Mouse (Mus musculus) limb, embryonic 12.5 days (tissue): ENCODE data around the gene Mgrn1. TPM values are rescaled to one million over a fixed set of nuclear protein-coding genes. Genes with fewer than 3 reads are reported as not detected.

Source experiments
- ATAC-seq: fragments of 200-750 bp; cut with Nextera tagmentation; 2 replicates; pipeline ENCODE4 v1.8.0; 2017; ENCODE audit warnings: low read depth, moderate TSS enrichment; ENCODE audit not compliant: insufficient number of reproducible peaks, insufficient read depth, low FRiP score, low TSS enrichment
- H3K27ac ChIP-seq: fragments of 300-500 bp; sonication (generic); 2 replicates; pipeline ENCODE4 v1.5.1; 2016; ENCODE audit warnings: mild to moderate bottlenecking, moderate library complexity
- H3K27me3 ChIP-seq: fragments of 300-500 bp; sonication (generic); 2 replicates; pipeline ENCODE4 v1.6.1; 2016; ENCODE audit warnings: mild to moderate bottlenecking, moderate library complexity
- H3K36me3 ChIP-seq: fragments of 300-500 bp; sonication (generic); 2 replicates; pipeline ENCODE4 v1.6.1; 2016; ENCODE audit warnings: mild to moderate bottlenecking, moderate library complexity
- H3K4me1 ChIP-seq: fragments of 300-500 bp; sonication (generic); replicated peaks from 2 replicates; pipeline ENCODE4 v1.6.1; 2016
- H3K4me2 ChIP-seq: fragments of 300-500 bp; sonication (generic); 2 replicates; pipeline ENCODE4 v1.6.1; 2016; ENCODE audit warnings: mild to moderate bottlenecking, moderate library complexity
- H3K4me3 ChIP-seq: fragments of 300-500 bp; sonication (generic); replicated peaks from 2 replicates; pipeline ENCODE4 v1.5.1; 2016; ENCODE audit warnings: mild to moderate bottlenecking
- H3K9ac ChIP-seq: fragments of 300-500 bp; sonication (generic); replicated peaks from 2 replicates; pipeline ENCODE4 v1.6.1; 2016; ENCODE audit warnings: mild to moderate bottlenecking, moderate library complexity
- H3K9me3 ChIP-seq: fragments of 300-500 bp; sonication (generic); 2 replicates; pipeline ENCODE4 v1.6.1; 2016; ENCODE audit warnings: mild to moderate bottlenecking, moderate library complexity
- WGBS: fragments of 180-500 bp; shearing (Covaris S2); methylation state at CpG from one replicate; pipeline ENCODE4 v1.1.7; 2016; 5-methylcytosine and 5-hydroxymethylcytosine counted together
- polyA plus RNA-seq: library from polyadenylated mRNA; unstranded; fragments of >200 nt; fragmentation: Nextera tagmentation; extraction: Ambion mirVana; gene quantifications from 2 replicates; pipeline ENCODE4 v1.2.1, GENCODE M21; 2016

The Mgrn1 gene
- polyA plus RNA-seq, 1 experiment from 2014 or later: 87.5 TPM

- 0 out of 2 replicates have a peak overlapping the region, but pooled peaks have one; percentile 41 for H3K27ac ChIP-seq
- WGBS: 77% methylated on average over 5 of the region's 5 CpGs
- H3K27me3 ChIP-seq: no peaks in the 10 kb centered on the region
- peaks cover 16% of the 10 kb centered on the region; the same call in 1 of the 2 replicates for H3K36me3 ChIP-seq
- no peak overlapping the region for H3K4me3 ChIP-seq
- H3K9ac ChIP-seq: no peak overlapping the region
- H3K4me1 ChIP-seq: no peaks in the 10 kb centered on the region; the same call in 1 of the 2 replicates
- H3K4me2 ChIP-seq: no peak overlapping the region
- no peaks in the 10 kb centered on the region for H3K9me3 ChIP-seq
- ATAC-seq: no peak
These were observed 10.4 kb downstream of the Mgrn1 start for GRCm38 (mm10) chr16:4896249-4897027.

GRCm38 (mm10) chr16:4897146-4897730, 11.2 kb downstream of the Mgrn1 start:
- WGBS: 65% methylated on average over 7 of the region's 7 CpGs

DNA sequence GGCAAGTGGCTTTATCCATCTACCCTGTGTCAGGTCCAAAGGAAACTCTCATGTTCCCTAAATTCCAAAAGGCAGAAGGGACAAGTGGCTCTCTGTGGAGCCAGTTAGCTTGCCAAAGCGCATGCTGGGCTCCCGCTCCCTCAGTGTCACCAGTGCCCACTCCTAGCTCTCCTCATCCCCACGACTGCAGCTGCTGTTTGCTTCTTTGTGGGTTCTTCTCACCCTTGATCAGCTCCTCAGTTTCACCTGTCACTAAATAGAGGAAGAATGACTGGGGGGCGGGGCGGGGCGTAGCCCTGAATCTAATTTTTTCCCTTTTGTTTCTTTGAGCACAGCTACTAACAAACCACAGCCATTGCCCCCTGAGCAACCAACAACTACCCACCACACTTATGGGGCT, 12.8 kb downstream of the Mgrn1 start:
- WGBS: 85% methylated on average over 6 of the region's 6 CpGs
- Histone ChIP-seq H3K27me3 (no peaks in the 10 kb centered on the region), H3K9me3 (no peaks in the 10 kb centered on the region), H3K4me2 (no peak overlapping the region), H3K36me3 (peaks cover 10% of the 10 kb centered on the region; the same call in 1 of the 2 replicates), H3K27ac (no peak overlapping the region), H3K4me1 (no peaks in the 10 kb centered on the region; the same call in 1 of the 2 replicates), H3K9ac (no peak overlapping the region), H3K4me3 (no peak overlapping the region)
- no peak for ATAC-seq

More at GRCm38 (mm10) chr16:4897146-4897730, 11.2 kb downstream of the Mgrn1 start:
- H3K4me2 ChIP-seq: no peak overlapping the region
- H3K36me3 ChIP-seq: peaks cover 14% of the 10 kb centered on the region; the same call in 1 of the 2 replicates
- H3K4me3 ChIP-seq: no peak overlapping the region
- H3K9ac ChIP-seq: no peak overlapping the region
- no peaks in the 10 kb centered on the region for H3K27me3 ChIP-seq
- ATAC-seq: no peak
- no peaks in the 10 kb centered on the region; the same call in 1 of the 2 replicates for H3K4me1 ChIP-seq
- H3K27ac ChIP-seq: no peak overlapping the region
- H3K9me3 ChIP-seq: no peaks in the 10 kb centered on the region

DNA sequence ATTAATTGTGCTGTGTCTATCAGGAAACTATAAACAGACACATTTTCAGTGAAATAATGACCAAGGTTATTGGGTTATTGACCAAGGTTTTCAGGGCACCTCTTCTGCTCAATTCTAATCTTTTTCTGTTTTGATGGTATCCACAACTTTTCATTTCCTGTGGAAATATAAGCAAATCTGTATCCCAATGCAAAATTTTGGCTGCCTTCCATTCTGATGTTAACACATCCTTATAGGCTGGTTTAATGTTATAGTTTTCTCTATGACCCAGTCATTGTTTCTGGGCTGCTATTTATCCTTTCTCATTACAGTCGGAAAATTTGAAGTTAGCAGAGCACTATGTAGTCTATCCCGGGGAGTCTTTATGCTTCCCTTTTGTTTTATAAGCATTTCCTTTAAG, 13.7 kb downstream of the Mgrn1 start:
- peaks cover 2% of the 10 kb centered on the region; the same call in 1 of the 2 replicates for H3K4me1 ChIP-seq
- H3K4me2 ChIP-seq: no peak overlapping the region
- H3K4me3 ChIP-seq: no peak overlapping the region
- no peak for ATAC-seq
- 0 out of 2 replicates have a peak, but pooled peaks cover 1% of the 10 kb centered on the region for H3K36me3 ChIP-seq
- H3K27ac ChIP-seq: no peak overlapping the region
- no peaks in the 10 kb centered on the region for H3K9me3 ChIP-seq
- no peak overlapping the region for H3K9ac ChIP-seq
- H3K27me3 ChIP-seq: no peaks in the 10 kb centered on the region
- WGBS: 82% methylated on average over 2 of the region's 2 CpGs

DNA sequence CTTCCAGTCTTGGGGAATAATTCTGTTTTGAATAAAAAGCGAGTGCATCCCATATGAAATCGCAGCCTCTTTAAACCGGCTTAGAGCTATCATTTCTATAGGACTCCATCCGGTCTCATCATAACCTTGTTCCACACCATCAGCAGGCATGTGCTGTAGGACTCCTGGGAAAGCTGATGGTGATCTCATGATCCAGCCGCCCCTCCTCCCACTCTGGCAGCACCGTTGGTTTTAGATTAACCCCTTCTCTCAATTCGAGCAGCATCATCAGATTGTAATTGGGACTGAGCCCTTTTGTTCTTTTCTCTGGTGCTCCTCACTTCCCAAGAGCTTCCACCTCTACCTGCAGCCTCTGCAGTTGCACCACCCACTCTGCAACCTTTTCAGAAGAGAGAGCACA, 15.1 kb downstream of the Mgrn1 start:
- Histone ChIP-seq H3K4me1 (peaks cover 12% of the 10 kb centered on the region), H3K27me3 (no peaks in the 10 kb centered on the region), H3K9ac (no peak overlapping the region), H3K4me2 (no peak overlapping the region), H3K4me3 (no peak overlapping the region), H3K36me3 (no peaks in the 10 kb centered on the region), H3K9me3 (no peaks in the 10 kb centered on the region), H3K27ac (no peak overlapping the region)
- ATAC-seq: no peak
- whole genome bisulfite sequencing: 67% methylated on average over 7 of the region's 7 CpGs

DNA sequence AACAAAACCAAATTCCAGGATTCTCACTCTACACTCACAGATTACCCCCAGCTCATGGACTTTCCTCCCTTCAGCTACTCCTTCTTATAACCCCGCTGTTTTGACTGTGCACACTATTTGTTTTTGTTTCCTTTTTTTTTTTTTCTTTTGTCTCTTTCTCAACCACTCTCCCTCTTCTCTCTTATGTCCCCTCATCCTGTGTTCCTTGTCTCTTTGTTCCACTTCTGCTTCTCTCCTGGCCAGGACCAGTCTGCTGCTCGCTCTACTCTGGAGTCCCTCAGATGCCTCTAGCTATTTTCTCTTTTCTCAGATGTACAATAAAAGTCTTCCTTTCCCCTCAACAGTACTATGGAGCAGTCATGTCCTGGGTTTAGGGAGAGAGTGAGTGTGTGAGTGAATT, 16.3 kb downstream of the Mgrn1 start:
- Histone ChIP-seq H3K4me1 (peaks cover 12% of the 10 kb centered on the region), H3K27me3 (no peaks in the 10 kb centered on the region), H3K4me2 (no peak overlapping the region), H3K9ac (no peak overlapping the region), H3K4me3 (no peak overlapping the region), H3K9me3 (no peaks in the 10 kb centered on the region), H3K27ac (no peak overlapping the region), H3K36me3 (peaks cover 6% of the 10 kb centered on the region; the same call in 1 of the 2 replicates)
- WGBS: 93% methylated on average over 2 of the region's 2 CpGs
- ATAC-seq: no peak

DNA sequence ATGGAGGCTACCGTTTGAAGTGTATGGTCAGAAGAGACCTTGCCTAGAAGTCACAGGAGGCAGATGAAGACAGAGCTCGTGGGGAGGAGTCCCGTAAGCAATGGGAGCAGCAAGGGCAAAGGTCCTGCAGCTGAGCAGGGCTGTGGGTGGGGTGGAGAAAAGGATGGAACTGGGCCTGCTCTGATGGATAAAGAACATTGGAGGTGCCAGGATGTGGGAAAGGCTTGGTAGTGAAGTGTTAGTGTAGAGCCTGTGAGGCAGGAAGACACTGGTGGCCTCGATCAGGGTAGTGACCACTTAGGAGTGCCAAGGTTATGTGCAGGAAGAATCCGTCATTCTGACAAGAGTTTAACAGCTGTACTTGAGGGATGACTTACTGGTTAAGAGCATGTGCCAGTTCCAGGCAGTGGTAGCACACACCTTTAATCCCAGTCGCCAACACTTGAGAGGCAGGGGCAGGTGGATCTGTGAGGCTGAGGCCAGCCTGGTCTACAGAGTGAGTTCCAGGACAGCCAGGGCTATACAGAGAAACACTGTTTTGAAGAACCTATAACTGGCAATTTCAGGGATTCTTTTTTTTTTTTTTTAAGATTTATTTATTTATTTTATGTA, 17.5 kb downstream of the Mgrn1 start:
- H3K9ac ChIP-seq: no peak overlapping the region
- no peaks in the 10 kb centered on the region for H3K9me3 ChIP-seq
- H3K4me3 ChIP-seq: no peak overlapping the region
- H3K4me2 ChIP-seq: no peak overlapping the region
- H3K27me3 ChIP-seq: no peaks in the 10 kb centered on the region
- peaks cover 12% of the 10 kb centered on the region for H3K4me1 ChIP-seq
- H3K27ac ChIP-seq: no peak overlapping the region
- ATAC-seq: no peak
- peaks cover 15% of the 10 kb centered on the region for H3K36me3 ChIP-seq
- 71% methylated on average over 6 of the region's 6 CpGs for WGBS

DNA sequence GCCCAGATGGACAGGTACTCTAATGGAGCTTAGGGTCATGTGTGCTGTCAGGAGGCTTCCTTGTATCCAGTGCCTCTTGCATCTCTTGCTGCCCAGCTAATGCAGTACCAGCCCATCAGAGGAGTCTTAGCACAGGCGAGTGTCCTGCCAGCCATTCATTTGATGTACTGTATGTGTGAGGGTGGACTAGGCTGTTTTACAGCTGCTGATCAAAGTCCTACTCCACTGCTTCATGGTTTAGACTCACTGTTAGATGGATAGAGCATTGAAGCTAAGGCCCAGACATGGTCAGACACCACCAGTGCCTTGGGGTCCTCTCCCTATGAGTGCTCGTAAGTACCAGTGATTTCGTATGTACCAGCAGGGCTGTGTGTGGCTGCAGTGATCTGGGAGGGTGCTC, 18.8 kb downstream of the Mgrn1 start:
- Histone ChIP-seq H3K4me2 (no peak overlapping the region), H3K4me3 (no peak overlapping the region), H3K4me1 (peaks cover 12% of the 10 kb centered on the region), H3K9ac (no peak overlapping the region), H3K27ac (no peak overlapping the region), H3K36me3 (peaks cover 28% of the 10 kb centered on the region), H3K27me3 (no peaks in the 10 kb centered on the region), H3K9me3 (no peaks in the 10 kb centered on the region)
- ATAC-seq: no peak
- 78% methylated on average over 3 of the region's 3 CpGs for WGBS

DNA sequence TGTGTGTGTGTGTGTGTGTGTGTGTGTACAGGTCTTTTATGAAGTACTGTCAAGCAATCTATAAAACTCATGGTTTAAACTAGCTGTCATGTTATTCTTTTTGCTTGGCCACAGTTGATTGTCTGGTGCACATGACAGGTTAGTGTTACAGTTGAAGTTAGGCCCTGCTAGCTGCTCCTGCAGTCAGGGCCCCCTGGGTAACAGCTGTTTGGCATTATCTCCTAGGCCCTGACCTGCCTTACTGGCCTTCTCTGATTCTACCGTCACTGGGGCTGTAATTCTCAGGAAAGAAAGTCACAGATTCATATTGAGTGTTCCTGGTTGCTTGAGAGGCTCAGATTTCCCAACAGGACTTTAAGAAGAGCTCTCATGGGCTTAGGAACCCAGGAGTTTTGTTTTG, 19.5 kb downstream of the Mgrn1 start:
- H3K27ac ChIP-seq: peak overlapping the region; percentile 35; the same call in 1 of the 2 replicates

GRCm38 (mm10) chr16:4906559-4906958, 20.5 kb downstream of the Mgrn1 start:
- no peaks in the 10 kb centered on the region for H3K27me3 ChIP-seq
- no peak overlapping the region for H3K27ac ChIP-seq
- H3K4me3 ChIP-seq: no peak overlapping the region
- H3K36me3 ChIP-seq: peaks cover 45% of the 10 kb centered on the region
- no peak for ATAC-seq
- H3K9me3 ChIP-seq: no peaks in the 10 kb centered on the region
- peaks cover 12% of the 10 kb centered on the region for H3K4me1 ChIP-seq
- no peak overlapping the region for H3K9ac ChIP-seq
- no peak overlapping the region for H3K4me2 ChIP-seq

More for the DNA sequence above, 19.5 kb downstream of the Mgrn1 start:
- H3K4me3 ChIP-seq: no peak overlapping the region
- H3K4me1 ChIP-seq: peaks cover 12% of the 10 kb centered on the region
- no peak overlapping the region for H3K4me2 ChIP-seq
- H3K27me3 ChIP-seq: no peaks in the 10 kb centered on the region
- H3K36me3 ChIP-seq: peaks cover 35% of the 10 kb centered on the region
- 8% methylated on average over 1 of the region's 1 CpGs for WGBS
- H3K9me3 ChIP-seq: no peaks in the 10 kb centered on the region
- no peak for ATAC-seq
- no peak overlapping the region for H3K9ac ChIP-seq

GRCm38 (mm10) chr16:4907386-4907785, 21.3 kb downstream of the Mgrn1 start:
- 0 out of 2 replicates have a peak overlapping the region, but pooled peaks have one; percentile 27 for H3K9ac ChIP-seq
- 0 out of 2 replicates have a peak overlapping the region, but pooled peaks have one; percentile 7 for H3K27ac ChIP-seq
- peaks cover 53% of the 10 kb centered on the region for H3K36me3 ChIP-seq
- H3K27me3 ChIP-seq: no peaks in the 10 kb centered on the region
- H3K4me1 ChIP-seq: peaks cover 12% of the 10 kb centered on the region
- no peaks in the 10 kb centered on the region for H3K9me3 ChIP-seq
- H3K4me2 ChIP-seq: no peak overlapping the region
- ATAC-seq: no peak
- WGBS: 76% methylated on average over 2 of the region's 2 CpGs
- no peak overlapping the region for H3K4me3 ChIP-seq
